Mouse (Mus musculus): Measurements from ENCODE around the gene Rag1.
A peak's percentile ranks its signal among the peaks of the same experiment; 100 is the strongest.

The Rag1 gene

DNA sequence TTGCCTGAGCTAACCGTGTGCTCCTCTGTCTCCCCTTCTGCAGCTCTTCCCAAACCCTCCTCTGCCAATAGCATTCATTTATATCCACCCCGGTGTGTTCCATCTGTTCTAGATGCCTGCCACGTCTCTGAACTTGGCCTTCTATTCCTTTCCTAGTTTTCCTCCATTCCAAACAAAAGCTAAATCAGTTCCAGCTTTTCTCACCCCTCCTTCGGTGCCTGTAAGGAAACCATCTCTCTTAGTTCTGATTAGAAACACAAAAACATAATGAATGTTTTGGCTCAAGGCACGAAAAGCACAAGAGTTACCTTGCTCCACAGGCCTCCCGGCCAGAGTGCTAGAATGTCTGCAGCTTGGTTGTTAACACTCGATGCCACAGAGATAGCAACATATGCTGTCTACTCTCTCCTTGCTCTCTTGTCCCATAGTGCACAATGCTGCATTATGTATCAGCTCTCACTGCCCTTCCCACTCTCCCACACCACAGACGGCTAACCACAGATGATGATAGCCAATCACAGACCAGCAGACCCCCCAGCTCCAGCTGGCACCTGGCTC, at the start of gene Rag1, which contains the start of gene B230118H07Rik:
Gene Rag1 (minus strand): TSS at position 388 of the 558 bp plus-strand sequence.
Gene B230118H07Rik (minus strand): TSS at position 419 of the 558 bp plus-strand sequence.
- no peak for DNase-seq (ENCODE audit: low read depth, low spot score)

DNA sequence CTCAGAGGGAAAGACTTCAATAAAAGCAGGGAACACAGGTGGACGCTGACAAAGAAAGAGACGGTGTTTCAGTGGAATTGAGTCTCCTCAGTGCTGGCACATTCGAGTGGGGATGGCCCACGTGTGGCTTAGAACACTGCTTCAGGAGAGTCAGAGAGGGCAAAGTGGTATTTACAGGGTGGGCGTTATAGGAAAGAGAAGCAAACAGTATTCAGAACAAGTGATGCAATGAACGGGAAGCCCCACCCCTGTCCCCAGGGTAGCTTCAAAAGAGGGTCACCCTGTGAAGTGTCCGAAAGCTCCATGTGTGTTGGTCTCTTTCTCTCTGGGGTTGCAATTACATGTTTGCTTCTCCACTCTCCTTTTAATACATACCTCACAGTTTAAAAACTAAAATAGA, 46.3 kb upstream of the Rag1 start:
- DNase-seq (ENCODE audit: low read depth, low spot score) = no peak

DNA sequence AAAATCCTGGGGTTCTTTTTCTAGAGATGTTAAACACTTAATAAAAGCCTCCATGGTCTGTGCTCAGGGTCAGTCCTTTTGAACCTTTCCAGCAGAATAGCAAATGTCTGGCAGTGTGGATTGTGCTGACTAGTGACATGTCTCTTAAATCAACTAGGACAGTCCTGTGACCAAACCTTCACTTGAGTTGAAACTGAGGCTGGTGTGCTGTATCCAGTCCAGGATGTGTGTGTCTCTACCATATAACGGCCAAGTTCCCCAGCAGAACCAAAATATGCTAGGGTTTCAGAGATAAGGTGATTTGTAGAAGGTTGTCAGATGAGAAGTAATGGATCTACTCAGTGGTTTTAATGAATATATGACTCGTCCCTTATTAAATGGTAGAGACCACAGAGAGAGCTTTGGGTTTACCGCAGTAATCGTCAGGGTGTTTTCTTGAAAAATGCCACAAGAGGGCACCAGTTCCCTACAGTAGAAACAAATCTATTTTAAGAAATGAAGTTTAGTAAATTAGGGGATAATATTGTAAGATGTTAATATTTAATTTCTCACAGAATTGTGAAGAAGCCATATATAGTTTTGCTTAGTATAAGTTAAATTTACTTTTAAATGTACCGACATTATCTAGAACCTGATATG, 44.4 kb upstream of the Rag1 start:
- no peak for DNase-seq (ENCODE audit: low read depth, low spot score)

DNA sequence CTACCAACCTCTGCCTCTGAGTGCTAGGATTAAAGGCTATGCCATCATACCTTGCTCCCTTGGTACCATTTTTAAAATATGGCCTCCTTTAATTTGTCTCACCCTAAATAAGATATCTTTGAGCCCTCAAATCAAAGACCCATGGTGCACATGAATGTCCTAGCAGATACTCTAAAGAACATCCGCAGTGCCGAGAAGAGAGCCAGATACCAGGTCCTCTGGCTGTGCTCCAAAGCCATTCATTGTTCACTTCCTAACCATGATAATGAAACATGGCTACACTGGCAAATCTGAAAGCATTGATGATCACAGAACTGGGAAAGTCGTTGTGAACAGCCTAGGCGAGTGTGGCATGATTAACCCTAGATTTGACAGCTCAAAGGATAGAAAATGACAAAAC, 43.7 kb upstream of the Rag1 start:
- no peak for DNase-seq (ENCODE audit: low read depth, low spot score)

DNA sequence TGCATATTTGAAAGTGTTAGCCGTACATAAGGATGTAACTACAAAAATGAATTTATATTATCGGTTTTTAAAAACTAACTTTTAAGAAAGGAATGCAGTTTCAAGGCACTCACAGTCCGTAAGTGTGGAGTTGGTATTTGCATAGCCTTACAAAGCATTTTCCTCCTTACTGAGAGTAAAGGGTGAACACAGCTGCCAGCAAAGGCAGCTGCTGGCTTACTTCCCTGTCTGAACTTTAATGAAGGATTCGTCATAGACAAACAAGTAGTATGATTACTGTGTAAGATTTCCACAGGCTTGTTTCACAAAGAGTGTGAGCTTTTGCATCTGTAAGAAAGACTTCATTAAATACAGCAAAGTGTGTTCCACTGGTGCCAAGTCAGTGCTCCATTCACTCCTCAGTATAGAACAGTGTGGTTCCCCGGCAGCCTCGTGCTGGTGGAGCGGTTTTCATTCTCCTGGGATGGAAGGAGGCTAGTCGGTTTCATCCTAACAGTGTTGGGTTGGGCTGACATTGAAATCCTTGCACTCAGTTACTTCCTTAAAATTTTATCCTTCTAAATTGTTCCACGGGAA, 41.0 kb upstream of the Rag1 start:
- DNase-seq (ENCODE audit: low read depth, low spot score) = no peak

DNA sequence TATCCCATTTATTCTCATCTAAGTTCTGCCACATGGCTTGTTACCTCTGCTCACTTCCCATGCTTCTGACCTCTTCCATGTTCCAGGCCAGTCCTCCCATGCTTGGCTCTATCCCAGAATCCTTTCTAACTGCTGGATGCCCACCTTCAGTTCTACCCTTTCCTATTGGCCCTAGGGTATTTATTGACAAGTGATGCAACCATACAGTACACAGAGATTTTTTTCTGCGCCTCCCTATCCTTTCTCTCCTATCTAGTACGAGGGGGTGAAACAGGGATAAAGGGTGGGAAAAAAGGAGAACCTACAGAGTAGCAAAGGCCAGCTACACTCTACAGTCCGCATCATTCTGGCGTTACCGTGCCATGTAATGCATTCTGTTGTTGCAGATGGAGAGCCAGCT, 38.7 kb upstream of the Rag1 start:
- DNase-seq (ENCODE audit: low read depth, low spot score) = no peak

DNA sequence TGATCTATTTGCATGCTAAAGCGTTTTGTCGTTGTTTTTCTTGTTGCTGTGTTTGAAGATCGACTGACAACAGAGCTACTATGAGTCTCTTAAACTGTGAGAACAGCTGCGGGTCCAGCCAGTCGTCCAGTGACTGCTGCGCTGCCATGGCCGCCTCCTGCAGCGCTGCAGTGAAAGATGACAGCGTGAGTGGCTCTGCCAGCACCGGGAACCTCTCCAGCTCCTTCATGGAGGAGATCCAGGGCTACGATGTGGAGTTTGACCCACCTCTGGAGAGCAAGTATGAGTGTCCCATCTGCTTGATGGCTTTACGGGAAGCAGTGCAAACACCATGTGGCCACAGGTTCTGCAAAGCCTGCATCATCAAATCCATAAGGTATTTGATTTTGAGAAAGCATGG, 35.1 kb upstream of the Rag1 start:
- no peak for DNase-seq (ENCODE audit: low read depth, low spot score)

DNA sequence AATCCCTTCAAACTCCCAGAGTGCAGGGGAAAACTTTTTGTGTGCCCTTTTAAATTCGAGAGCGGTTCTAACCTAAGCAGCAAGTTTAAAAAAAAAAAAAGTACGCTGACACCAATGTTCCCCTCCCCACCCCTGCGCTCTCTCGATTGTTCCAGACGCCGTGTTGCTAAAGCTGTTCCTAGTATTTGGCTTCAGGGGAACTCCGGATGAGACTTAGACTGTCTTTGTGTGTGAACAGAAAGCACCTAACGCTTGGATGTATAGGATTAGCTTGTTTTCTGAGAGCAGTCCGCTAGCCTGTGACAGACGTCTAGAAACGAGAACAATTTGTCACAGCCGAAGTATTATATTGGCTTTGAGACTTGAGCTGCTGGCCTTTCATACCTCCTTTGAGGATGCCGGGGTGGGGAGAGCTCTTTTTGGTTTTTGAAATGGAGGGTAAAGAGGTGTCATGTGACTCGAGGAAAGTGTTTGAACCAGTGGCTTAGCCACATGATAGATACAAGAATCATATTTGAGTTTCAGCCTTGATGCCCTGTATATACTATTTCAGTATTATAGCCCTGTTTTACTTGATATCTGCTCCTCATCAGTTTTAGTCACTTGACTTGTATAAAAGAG, 30.0 kb upstream of the Rag1 start:
- peak; percentile 21 for DNase-seq (ENCODE audit: low read depth, low spot score)

DNA sequence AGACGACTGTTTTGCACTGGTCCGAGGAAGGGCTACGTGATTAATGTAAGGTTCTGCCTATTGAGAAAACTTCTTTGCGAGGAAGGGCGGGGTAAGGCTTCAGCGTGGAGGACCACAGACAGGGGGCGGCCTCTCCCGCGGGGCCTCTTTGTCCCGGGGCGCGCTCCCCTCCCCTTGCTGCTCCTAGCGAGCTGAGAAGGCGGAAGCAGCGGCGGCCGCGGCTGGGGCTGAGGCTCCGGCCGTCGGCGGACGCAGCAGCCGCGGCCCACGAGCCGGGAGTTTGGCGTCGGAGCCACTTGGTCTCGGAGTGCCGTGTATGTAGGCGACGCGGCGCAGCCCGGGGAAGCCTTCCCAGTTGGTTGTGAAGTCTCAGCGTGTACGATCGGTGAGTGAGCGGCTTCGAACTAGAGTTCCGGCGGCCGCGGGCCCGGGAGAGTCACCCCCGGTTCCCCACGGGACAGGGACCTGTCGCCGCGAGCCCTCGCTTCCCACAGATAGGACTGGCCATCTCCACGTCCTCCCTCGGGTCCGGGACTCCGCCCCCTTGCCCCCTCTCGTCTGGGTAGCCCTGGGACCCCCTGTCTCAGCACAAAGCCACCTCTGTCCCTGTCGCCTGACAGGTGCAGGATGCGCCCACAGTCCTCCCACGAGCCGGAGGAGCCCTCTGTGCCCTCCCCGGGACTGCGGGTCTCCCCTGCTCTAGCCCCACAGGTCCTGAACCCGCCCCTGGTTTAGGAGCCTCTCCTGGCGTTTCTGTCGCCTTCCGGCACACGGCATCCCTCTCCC, 29.1 kb upstream of the Rag1 start, which contains the start of gene Traf6:
Gene Traf6 (plus strand): TSS at position 194 of the 786 bp plus-strand sequence.
- DNase-seq (ENCODE audit: low read depth, low spot score) = peak; percentile 43

DNA sequence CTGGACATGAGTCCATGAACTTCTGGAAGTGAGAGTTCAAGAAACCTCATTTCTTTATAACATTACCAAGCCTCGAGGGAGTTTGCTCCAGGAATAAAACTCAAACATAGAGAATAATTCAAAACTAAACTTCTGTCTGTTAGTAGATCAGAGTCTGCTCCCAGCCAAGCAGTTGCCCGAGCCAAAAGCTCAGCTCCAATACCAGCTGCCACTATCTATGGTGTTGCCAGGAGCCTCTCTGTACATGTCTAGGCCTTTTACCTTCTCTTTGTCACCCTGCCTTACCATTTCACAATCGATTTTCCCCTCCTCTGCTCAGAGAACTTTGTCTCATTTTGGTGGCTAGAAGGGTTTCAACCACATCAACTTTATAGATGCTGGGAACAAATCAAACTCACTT, 24.2 kb upstream of the Rag1 start:
- DNase-seq (ENCODE audit: low read depth, low spot score) = no peak

DNA sequence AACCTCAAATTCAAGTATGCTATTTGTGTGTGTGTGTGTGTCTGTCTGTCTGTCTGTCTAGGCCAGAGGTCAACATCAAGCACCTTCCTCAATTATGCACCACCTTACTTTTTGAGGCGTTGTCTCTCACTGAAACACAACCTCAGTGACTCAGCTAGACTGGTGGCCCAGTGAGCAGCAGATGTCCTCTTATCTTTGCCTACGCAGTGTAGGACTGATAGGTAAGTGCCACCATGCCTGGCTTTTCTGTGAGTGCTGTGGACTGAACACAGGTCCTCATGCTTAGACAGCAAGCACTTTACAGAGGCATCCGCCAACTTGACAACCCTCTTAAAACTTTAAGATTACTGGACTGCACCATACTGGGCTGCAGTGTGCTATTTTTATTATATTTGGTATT, 19.4 kb upstream of the Rag1 start:
- DNase-seq (ENCODE audit: low read depth, low spot score) = no peak

DNA sequence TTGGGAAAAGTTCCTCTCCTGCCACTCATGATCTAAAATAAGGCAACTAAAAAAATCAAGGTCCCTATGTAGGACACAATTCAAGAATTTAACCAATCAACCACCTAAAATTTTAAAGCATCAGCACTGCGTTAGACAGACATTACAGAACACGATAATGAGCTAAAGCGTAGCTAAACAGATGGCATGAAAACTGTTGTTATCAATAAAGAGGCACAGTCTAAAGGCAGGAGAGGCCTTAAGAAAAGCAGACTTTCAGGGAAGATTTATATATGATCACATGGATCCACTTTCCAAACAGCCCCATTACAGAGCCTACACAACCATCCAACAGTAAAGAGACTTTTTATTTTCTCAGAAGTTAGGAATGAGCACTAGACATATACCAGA, 16.4 kb upstream of the Rag1 start:
- no peak for DNase-seq (ENCODE audit: low read depth, low spot score)

DNA sequence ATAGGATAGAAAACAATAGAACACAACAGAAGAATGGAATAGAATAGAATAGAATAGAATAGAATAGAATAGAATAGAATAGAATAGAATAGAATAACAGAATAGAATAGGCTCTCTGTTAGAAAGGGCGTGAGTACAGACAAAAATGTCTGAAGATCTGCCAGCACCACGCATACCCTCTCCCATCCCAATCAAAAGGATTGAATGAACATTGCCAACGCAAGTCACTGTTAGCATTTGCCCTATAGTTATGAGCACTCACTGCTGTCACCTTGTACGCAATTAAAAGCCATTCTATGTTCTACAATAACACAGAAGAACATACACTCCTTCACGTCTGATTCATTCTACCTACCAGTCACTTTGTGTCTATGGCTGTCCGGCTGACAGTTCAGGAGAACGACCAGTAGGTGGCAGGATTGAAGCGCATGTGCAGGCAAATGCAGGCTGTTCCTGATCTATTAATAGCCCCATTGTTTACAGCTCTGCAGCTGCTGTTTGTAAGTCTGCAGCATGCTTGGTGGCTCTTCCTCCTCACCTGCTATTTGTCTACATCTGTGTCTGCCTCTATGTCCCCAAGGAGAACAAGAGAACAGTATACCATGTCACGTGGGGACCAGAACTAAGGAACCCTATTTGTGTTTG, 15.9 kb upstream of the Rag1 start:
- no peak for DNase-seq (ENCODE audit: low read depth, low spot score)

DNA sequence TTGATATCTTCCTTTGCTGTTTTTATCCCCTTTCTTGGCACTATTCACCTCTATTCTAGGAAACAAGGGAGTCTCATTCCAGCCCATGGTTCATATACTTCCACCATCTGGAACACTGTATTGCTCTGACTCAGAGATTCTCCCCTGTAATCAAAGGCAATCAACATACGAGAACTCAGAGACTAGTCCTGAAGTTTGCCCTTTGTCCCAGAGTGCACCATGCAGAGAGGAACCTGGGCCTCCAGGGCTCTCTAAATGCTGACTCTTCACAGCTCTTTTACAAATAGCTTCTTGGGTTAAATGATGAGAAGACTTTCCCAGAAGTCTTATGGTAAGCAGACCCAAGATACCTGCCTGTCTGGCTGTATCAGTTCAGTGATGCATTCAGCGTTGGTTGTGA, 11.2 kb upstream of the Rag1 start:
- no peak for DNase-seq (ENCODE audit: low read depth, low spot score)

DNA sequence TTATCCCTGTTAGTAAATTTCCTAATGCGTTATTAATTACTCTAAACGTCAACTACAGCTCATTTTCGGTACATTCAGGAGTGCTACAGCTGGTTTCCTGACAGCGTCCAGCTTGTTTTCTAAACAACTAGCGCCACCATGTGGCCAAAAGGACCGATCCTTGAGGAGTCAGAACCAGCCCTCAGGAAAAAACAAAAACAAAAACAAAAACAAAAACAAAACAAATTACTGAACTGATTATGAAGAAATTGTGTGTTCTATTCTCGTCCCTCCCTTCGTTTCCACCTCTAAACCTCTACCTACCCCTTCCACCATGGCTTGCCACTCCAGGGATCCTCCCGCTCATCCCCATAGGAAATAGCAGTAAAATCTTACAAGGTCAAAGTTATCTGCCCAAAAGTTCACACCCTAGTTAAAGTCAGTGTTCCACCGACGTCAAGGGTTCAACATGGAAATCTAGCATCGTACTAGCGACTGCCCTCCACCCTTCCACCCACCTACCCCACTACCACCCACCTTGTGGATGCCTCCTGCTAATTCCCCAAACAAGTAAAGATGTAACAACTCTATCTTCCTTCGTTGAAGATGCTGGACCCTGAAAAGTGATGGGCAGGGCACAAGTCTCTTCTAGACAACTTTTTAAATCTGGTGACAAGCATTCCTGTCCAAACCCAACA, 3.8 kb upstream of the Rag1 start:
- no peak for DNase-seq (ENCODE audit: low read depth, low spot score)

DNA sequence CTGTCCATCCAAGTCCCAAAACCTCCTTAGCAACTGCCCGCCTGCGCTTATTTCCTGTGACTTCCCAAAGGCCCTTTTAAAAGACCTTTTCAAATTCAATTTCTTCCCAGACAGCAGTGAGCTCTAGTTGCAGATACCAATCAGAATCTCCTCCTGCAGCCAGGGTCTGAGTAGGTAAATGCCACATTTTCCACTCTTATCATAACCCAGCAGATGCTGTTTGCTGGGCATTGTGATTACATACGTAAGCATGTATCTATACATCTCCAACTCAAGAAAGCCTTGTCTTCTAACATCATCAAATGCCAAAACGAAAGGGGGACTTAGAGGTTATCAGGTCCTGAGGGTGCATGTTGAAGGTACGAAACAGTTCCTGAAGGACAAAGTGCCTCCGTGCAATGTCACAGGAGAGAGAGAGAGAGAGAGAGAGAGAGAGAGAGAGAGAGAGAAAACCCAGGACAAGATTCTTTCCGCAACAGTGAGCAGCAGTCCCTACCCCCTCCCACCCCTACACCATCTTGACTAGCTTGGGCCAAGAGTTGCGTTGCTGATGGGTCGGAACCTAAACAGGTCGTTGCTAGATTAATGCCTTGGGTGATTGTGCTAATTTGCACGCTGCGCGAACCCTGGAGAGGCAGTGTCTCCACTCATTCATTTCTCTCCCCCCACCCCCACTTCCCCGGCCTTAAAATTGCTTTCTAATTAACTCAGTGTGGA, 3.1 kb upstream of the Rag1 start:
- no peak for DNase-seq (ENCODE audit: low read depth, low spot score)

DNA sequence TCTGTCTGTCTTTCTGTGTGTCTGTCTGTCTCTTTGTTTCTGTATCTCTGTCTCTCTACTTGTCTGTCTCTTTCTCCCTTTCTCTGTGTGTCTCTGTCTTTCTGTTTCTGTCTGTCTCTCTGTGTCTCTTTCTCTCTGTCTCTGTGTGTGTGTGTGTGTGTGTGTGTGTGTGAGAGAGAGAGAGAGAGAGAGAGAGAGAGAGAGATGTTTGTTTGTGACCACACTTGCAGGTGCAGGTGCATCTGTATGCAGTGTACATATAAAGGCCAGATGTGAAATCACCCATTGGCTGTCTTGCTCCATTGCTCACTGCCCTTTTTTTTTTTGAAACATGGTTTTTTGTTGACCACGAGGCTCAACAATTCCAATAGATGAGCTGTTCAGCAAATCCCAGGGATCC, 1.1 kb upstream of the Rag1 start:
- no peak for DNase-seq (ENCODE audit: low read depth, low spot score)

DNA sequence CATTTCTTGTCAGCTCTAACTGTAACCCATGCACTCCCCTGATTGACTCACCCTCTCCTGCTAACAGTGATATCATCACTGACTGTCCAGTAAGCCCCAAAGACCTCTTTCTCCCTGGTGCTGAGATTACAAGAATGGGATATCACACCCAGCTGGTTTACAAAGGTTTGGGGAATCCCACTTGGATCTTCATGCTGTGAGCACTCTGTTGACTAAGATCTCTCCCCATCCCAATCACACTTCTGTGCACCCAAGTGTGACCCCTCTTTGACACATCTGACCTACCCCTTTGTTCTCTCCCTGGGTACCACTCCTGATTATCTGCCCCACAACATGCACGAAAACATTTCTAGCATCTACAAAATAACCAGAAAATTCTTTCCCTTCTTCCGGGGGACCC, 940 bp downstream of the Rag1 start:
- no peak for DNase-seq (ENCODE audit: low read depth, low spot score)

DNA sequence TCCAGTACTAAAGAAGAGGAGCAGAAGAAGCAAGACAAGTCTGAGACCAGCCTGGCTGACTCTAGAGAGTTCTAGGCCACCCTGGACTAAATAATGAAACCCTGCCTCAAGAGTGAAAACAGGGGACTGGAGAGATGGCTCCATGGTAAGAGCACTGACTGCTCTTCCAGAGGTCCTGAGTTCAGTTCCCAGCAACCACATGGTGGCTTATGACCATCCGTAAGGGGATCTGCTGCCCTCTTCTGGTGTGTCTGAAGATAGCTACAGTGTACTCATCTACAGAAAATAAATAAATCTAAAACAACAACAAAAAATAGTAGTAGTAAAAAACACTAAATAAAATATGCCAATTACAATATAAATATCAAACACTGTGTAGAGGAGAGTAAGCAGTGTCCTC, 3.5 kb downstream of the Rag1 start:
- no peak for DNase-seq (ENCODE audit: low read depth, low spot score)

DNA sequence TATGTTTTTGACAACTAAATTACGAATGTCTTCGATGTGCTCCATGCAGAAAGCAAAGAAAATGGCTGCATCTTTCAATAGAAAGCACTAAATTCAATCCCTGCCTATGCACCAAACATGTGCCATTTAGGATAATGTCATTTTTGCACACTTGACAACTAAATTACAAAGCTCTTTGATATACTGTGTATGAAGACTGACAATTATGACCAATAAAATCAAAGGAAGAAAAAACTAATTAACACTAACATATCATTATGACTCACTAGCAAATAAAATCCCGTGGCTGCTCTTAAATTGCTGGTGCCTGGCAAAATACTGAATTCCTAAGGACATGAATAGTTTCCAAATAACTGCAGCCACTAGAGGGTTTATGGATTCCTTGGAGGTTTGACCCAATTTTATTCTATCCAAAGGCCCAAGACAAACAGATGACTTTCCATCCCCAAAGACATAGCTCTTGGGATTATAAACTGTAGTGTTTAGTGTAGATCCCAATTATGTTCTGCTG, 9.4 kb downstream of the Rag1 start:
- DNase-seq (ENCODE audit: low read depth, low spot score) = no peak
